In the genomic region with DNA sequence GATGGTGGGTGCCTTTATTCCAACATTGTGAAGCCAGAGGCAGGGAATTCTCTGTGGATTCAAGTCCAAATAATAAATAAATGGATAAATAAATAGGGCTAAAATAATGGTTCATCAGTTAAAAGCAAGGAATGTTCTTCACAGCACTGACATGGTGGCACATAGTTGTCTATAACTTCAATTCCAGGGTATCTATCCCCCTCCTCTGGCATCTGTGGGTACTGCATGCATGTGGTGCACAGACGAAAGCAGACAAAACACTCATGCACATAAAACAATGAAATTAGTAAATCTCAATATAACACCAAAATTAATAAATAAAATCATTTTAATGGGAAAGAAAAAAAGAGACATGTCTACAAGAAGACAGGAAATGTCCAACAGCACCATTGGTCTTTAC, we compare ENCODE assay signal across 12 mouse cellular contexts. TPM values are rescaled to one million over a fixed set of nuclear protein-coding genes. Genes with fewer than 3 reads are reported as not detected.
DNase-seq lines count a peak whose midpoint lies in the region; ATAC-seq lines count a peak whose summit lies in the region.
"Had no signal": no experiment of that assay in that cellular context is flagged by ENCODE, and none has a peak within 500 bp of the region (broad histone marks: within the 10 kb centered on the region; RNA-seq: fewer than 3 reads in every experiment).

No protein-coding gene starts in this region.

- H3K4me2 ChIP-seq in kidney, embryonic 15.5 days: no peak overlapping the region
- no peak overlapping the region for H3K4me2 ChIP-seq in forebrain, embryonic 16.5 days (ENCODE audit: low read length)

- no peaks in the 10 kb centered on the region for H3K4me1 ChIP-seq in kidney, embryonic 15.5 days
- no peaks in the 10 kb centered on the region for H3K4me1 ChIP-seq in forebrain, embryonic 16.5 days (replicated peaks; ENCODE audit: control insufficient read depth, insufficient read depth, low read length)

- H3K27ac ChIP-seq in kidney, embryonic 15.5 days: no peak overlapping the region
- H3K27ac ChIP-seq in forebrain, embryonic 16.5 days (ENCODE audit: low read length): no peak overlapping the region

- H3K27me3 ChIP-seq in kidney, embryonic 15.5 days: no peaks in the 10 kb centered on the region
- H3K27me3 ChIP-seq in forebrain, embryonic 16.5 days (replicated peaks; ENCODE audit: control insufficient read depth, insufficient read depth, low read length): no peaks in the 10 kb centered on the region

- H3K36me3 ChIP-seq in kidney, embryonic 15.5 days: no peaks in the 10 kb centered on the region
- H3K36me3 ChIP-seq in forebrain, embryonic 16.5 days (ENCODE audit: control insufficient read depth, insufficient read depth): no peaks in the 10 kb centered on the region

- 76% methylated on average over 1 of the region's 1 CpGs for WGBS in kidney, embryonic 15.5 days
- WGBS in forebrain, embryonic 16.5 days: 86% methylated on average over 1 of the region's 1 CpGs

- H3K4me3 ChIP-seq in kidney, embryonic 15.5 days (replicated peaks): no peak overlapping the region
- H3K4me3 ChIP-seq in forebrain, embryonic 16.5 days (replicated peaks; ENCODE audit: low read length): no peak overlapping the region

- H3K9me3 ChIP-seq in kidney, embryonic 15.5 days (replicated peaks): no peaks in the 10 kb centered on the region
- no peaks in the 10 kb centered on the region for H3K9me3 ChIP-seq in forebrain, embryonic 16.5 days (ENCODE audit: control insufficient read depth, low read length)

- no peak for ATAC-seq in CD4-positive, CD25-positive, alpha-beta regulatory T cell, adult 4 months
- no peak for ATAC-seq in kidney, embryonic 15.5 days (replicated peaks; ENCODE audit: low FRiP score)
- ATAC-seq in common myeloid progenitor, adult 5-6 weeks (replicated peaks; ENCODE audit: low read depth, poor library complexity, severe bottlenecking): peak; percentile 65; the same call in 1 of the 2 replicates
- ATAC-seq in forebrain, embryonic 16.5 days: no peak
- ATAC-seq: midbrain, embryonic 16.5 days had no signal

- no peak overlapping the region for H3K9ac ChIP-seq in kidney, embryonic 15.5 days
- H3K9ac ChIP-seq in forebrain, embryonic 16.5 days (replicated peaks; ENCODE audit: low read depth, low read length): no peak overlapping the region

- peak; percentile 13 for DNase-seq in CD4-positive, CD25-positive, alpha-beta regulatory T cell, adult 2 months (ENCODE audit: low read depth, low spot score)
- peak; percentile 7 for DNase-seq in kidney, postnatal 10 days
- peak; percentile 57 for DNase-seq in A20 (ENCODE audit: low read depth, low spot score)
- DNase-seq in spleen, adult 12 weeks (ENCODE audit: low spot score): no peak
- DNase-seq: heart, postnatal 14 days; liver; lung, postnatal 36 days had no signal

RNA-seq across cellular contexts. Expression of a gene that starts 54.3 kb away (rescaled TPM):
- 100 to 1,000 TPM; 112 to 156 TPM for polyA plus RNA-seq in CD4-positive, CD25-positive, alpha-beta regulatory T cell, adult 4 months (2017; shearing (Covaris generic))
- polyA plus RNA-seq in kidney, embryonic 15.5 days (2015; fragmentation: Nextera tagmentation; extraction: Ambion mirVana): 76.1 and 82.4 TPM in 2 replicates
- 52.5 and 64.8 TPM in 2 replicates for total RNA-seq in common myeloid progenitor, adult 5-6 weeks (2017)
- 72.3 and 85.2 TPM in 2 replicates for polyA plus RNA-seq in forebrain, embryonic 16.5 days (2015; fragmentation: Nextera tagmentation; extraction: Ambion mirVana)
